Mouse (Mus musculus): ENCODE measurements around the gene Ahnak. TPM values are rescaled to one million over a fixed set of nuclear protein-coding genes. Genes with fewer than 3 reads are reported as not detected.

The Ahnak gene
- polyA plus RNA-seq, 1 experiment from 2014 or later = 3.5 TPM

- Histone ChIP-seq H3K27ac (ENCODE audit: low read depth, low read length) (no peak overlapping the region), H3K9ac (ENCODE audit: low read depth, low read length) (no peak overlapping the region), H3K4me2 (ENCODE audit: low read length) (no peak overlapping the region), H3K4me3 (ENCODE audit: low read length) (no peak overlapping the region), H3K36me3 (ENCODE audit: control insufficient read depth, insufficient read depth, low read length) (no peaks in the 10 kb centered on the region), H3K4me1 (ENCODE audit: control insufficient read depth, insufficient read depth, low read depth, low read length) (peaks cover 8% of the 10 kb centered on the region), H3K9me3 (ENCODE audit: control insufficient read depth, low read length) (no peaks in the 10 kb centered on the region), H3K27me3 (replicated peaks; ENCODE audit: control insufficient read depth, insufficient read depth, low read length) (no peaks in the 10 kb centered on the region)
- 71% methylated on average over 2 of the region's 2 CpGs for WGBS
- ATAC-seq = no peak
These were observed 40.7 kb downstream of the Ahnak start for GRCm38 (mm10) chr19:9029640-9030262.

- no peaks in the 10 kb centered on the region for H3K36me3 ChIP-seq (ENCODE audit: control insufficient read depth, insufficient read depth, low read length)
- peaks cover 4% of the 10 kb centered on the region; the same call in 1 of the 2 replicates for H3K4me1 ChIP-seq (ENCODE audit: control insufficient read depth, insufficient read depth, low read depth, low read length)
- no peak overlapping the region for H3K4me3 ChIP-seq (ENCODE audit: low read length)
- H3K9ac ChIP-seq (ENCODE audit: low read depth, low read length) = no peak overlapping the region
- no peaks in the 10 kb centered on the region for H3K9me3 ChIP-seq (ENCODE audit: control insufficient read depth, low read length)
- WGBS = 54% methylated on average over 7 of the region's 7 CpGs
- peak; percentile 64 for ATAC-seq
- no peaks in the 10 kb centered on the region for H3K27me3 ChIP-seq (replicated peaks; ENCODE audit: control insufficient read depth, insufficient read depth, low read length)
- H3K4me2 ChIP-seq (ENCODE audit: low read length) = no peak overlapping the region
- peak overlapping the region; percentile 26; the same call in 1 of the 2 replicates for H3K27ac ChIP-seq (ENCODE audit: low read depth, low read length)
These were observed 43.5 kb downstream of the Ahnak start for GRCm38 (mm10) chr19:9032502-9033129.

GRCm38 (mm10) chr19:9033412-9034340 lies 44.6 kb downstream of the Ahnak start:
- no peaks in the 10 kb centered on the region for H3K27me3 ChIP-seq (replicated peaks; ENCODE audit: control insufficient read depth, insufficient read depth, low read length)
- H3K4me1 ChIP-seq (ENCODE audit: control insufficient read depth, insufficient read depth, low read depth, low read length) = no peaks in the 10 kb centered on the region; the same call in 1 of the 2 replicates
- no peaks in the 10 kb centered on the region for H3K9me3 ChIP-seq (ENCODE audit: control insufficient read depth, low read length)
- no peak overlapping the region for H3K9ac ChIP-seq (ENCODE audit: low read depth, low read length)
- H3K4me3 ChIP-seq (ENCODE audit: low read length) = no peak overlapping the region
- ATAC-seq = peak; percentile 84
- peak overlapping the region; percentile 41; the same call in 1 of the 2 replicates for H3K27ac ChIP-seq (ENCODE audit: low read depth, low read length)
- H3K4me2 ChIP-seq (ENCODE audit: low read length) = no peak overlapping the region
- no peaks in the 10 kb centered on the region for H3K36me3 ChIP-seq (ENCODE audit: control insufficient read depth, insufficient read depth, low read length)
- 63% methylated on average over 9 of the region's 9 CpGs for WGBS

- Histone ChIP-seq H3K27ac (ENCODE audit: low read depth, low read length) (no peak overlapping the region), H3K27me3 (replicated peaks; ENCODE audit: control insufficient read depth, insufficient read depth, low read length) (no peaks in the 10 kb centered on the region), H3K4me2 (ENCODE audit: low read length) (no peak overlapping the region), H3K4me1 (ENCODE audit: control insufficient read depth, insufficient read depth, low read depth, low read length) (no peaks in the 10 kb centered on the region; the same call in 1 of the 2 replicates), H3K36me3 (ENCODE audit: control insufficient read depth, insufficient read depth, low read length) (no peaks in the 10 kb centered on the region), H3K9me3 (ENCODE audit: control insufficient read depth, low read length) (no peaks in the 10 kb centered on the region), H3K4me3 (ENCODE audit: low read length) (no peak overlapping the region), H3K9ac (ENCODE audit: low read depth, low read length) (no peak overlapping the region)
- 90% methylated on average over 3 of the region's 3 CpGs for WGBS
- ATAC-seq = no peak
These were observed 45.4 kb downstream of the Ahnak start for GRCm38 (mm10) chr19:9034480-9034879.

- Histone ChIP-seq H3K9me3 (ENCODE audit: control insufficient read depth, low read length) (no peaks in the 10 kb centered on the region), H3K4me3 (ENCODE audit: low read length) (no peak overlapping the region), H3K36me3 (ENCODE audit: control insufficient read depth, insufficient read depth, low read length) (no peaks in the 10 kb centered on the region), H3K4me1 (ENCODE audit: control insufficient read depth, insufficient read depth, low read depth, low read length) (no peaks in the 10 kb centered on the region; the same call in 1 of the 2 replicates), H3K27me3 (replicated peaks; ENCODE audit: control insufficient read depth, insufficient read depth, low read length) (no peaks in the 10 kb centered on the region), H3K9ac (ENCODE audit: low read depth, low read length) (no peak overlapping the region), H3K4me2 (ENCODE audit: low read length) (no peak overlapping the region), H3K27ac (ENCODE audit: low read depth, low read length) (no peak overlapping the region)
- ATAC-seq = no peak
- WGBS = 74% methylated on average over 3 of the region's 3 CpGs
These were observed 46.0 kb downstream of the Ahnak start for GRCm38 (mm10) chr19:9035101-9035500.

GRCm38 (mm10) chr19:9038136-9038535 lies 49.1 kb downstream of the Ahnak start:
- Histone ChIP-seq H3K36me3 (ENCODE audit: control insufficient read depth, insufficient read depth, low read length) (no peaks in the 10 kb centered on the region), H3K9me3 (ENCODE audit: control insufficient read depth, low read length) (no peaks in the 10 kb centered on the region), H3K4me2 (ENCODE audit: low read length) (no peak overlapping the region), H3K4me1 (ENCODE audit: control insufficient read depth, insufficient read depth, low read depth, low read length) (no peaks in the 10 kb centered on the region; the same call in 1 of the 2 replicates), H3K4me3 (ENCODE audit: low read length) (no peak overlapping the region), H3K27ac (ENCODE audit: low read depth, low read length) (no peak overlapping the region), H3K9ac (ENCODE audit: low read depth, low read length) (no peak overlapping the region), H3K27me3 (replicated peaks; ENCODE audit: control insufficient read depth, insufficient read depth, low read length) (no peaks in the 10 kb centered on the region)
- WGBS = 78% methylated on average over 3 of the region's 3 CpGs
- no peak for ATAC-seq

GRCm38 (mm10) chr19:9039266-9039665 lies 50.2 kb downstream of the Ahnak start:
- no peak overlapping the region for H3K4me3 ChIP-seq (ENCODE audit: low read length)
- no peak overlapping the region for H3K9ac ChIP-seq (ENCODE audit: low read depth, low read length)
- H3K4me1 ChIP-seq (ENCODE audit: control insufficient read depth, insufficient read depth, low read depth, low read length) = no peaks in the 10 kb centered on the region
- 82% methylated on average over 4 of the region's 4 CpGs for WGBS
- H3K36me3 ChIP-seq (ENCODE audit: control insufficient read depth, insufficient read depth, low read length) = no peaks in the 10 kb centered on the region
- no peak overlapping the region for H3K4me2 ChIP-seq (ENCODE audit: low read length)
- no peaks in the 10 kb centered on the region for H3K9me3 ChIP-seq (ENCODE audit: control insufficient read depth, low read length)
- H3K27me3 ChIP-seq (replicated peaks; ENCODE audit: control insufficient read depth, insufficient read depth, low read length) = no peaks in the 10 kb centered on the region
- no peak overlapping the region for H3K27ac ChIP-seq (ENCODE audit: low read depth, low read length)
- no peak for ATAC-seq

GRCm38 (mm10) chr19:9039928-9040327 lies 50.8 kb downstream of the Ahnak start:
- H3K27ac ChIP-seq (ENCODE audit: low read depth, low read length) = no peak overlapping the region
- no peaks in the 10 kb centered on the region for H3K36me3 ChIP-seq (ENCODE audit: control insufficient read depth, insufficient read depth, low read length)
- no peaks in the 10 kb centered on the region for H3K9me3 ChIP-seq (ENCODE audit: control insufficient read depth, low read length)
- ATAC-seq = no peak
- H3K4me3 ChIP-seq (ENCODE audit: low read length) = no peak overlapping the region
- no peak overlapping the region for H3K4me2 ChIP-seq (ENCODE audit: low read length)
- H3K9ac ChIP-seq (ENCODE audit: low read depth, low read length) = no peak overlapping the region
- no peaks in the 10 kb centered on the region for H3K4me1 ChIP-seq (ENCODE audit: control insufficient read depth, insufficient read depth, low read depth, low read length)
- 76% methylated on average over 7 of the region's 7 CpGs for WGBS
- no peaks in the 10 kb centered on the region for H3K27me3 ChIP-seq (replicated peaks; ENCODE audit: control insufficient read depth, insufficient read depth, low read length)

GRCm38 (mm10) chr19:9040649-9041048 lies 51.6 kb downstream of the Ahnak start:
- ATAC-seq = no peak
- 87% methylated on average over 6 of the region's 6 CpGs for WGBS

More at GRCm38 (mm10) chr19:9040649-9041048, 51.6 kb downstream of the Ahnak start:
- Histone ChIP-seq H3K9ac (ENCODE audit: low read depth, low read length) (no peak overlapping the region), H3K27me3 (replicated peaks; ENCODE audit: control insufficient read depth, insufficient read depth, low read length) (no peaks in the 10 kb centered on the region), H3K36me3 (ENCODE audit: control insufficient read depth, insufficient read depth, low read length) (no peaks in the 10 kb centered on the region), H3K4me2 (ENCODE audit: low read length) (no peak overlapping the region), H3K9me3 (ENCODE audit: control insufficient read depth, low read length) (no peaks in the 10 kb centered on the region), H3K4me1 (ENCODE audit: control insufficient read depth, insufficient read depth, low read depth, low read length) (no peaks in the 10 kb centered on the region), H3K27ac (ENCODE audit: low read depth, low read length) (no peak overlapping the region), H3K4me3 (ENCODE audit: low read length) (no peak overlapping the region)

Measured in hindbrain, embryonic 16.5 days (tissue).